In the genomic region with DNA sequence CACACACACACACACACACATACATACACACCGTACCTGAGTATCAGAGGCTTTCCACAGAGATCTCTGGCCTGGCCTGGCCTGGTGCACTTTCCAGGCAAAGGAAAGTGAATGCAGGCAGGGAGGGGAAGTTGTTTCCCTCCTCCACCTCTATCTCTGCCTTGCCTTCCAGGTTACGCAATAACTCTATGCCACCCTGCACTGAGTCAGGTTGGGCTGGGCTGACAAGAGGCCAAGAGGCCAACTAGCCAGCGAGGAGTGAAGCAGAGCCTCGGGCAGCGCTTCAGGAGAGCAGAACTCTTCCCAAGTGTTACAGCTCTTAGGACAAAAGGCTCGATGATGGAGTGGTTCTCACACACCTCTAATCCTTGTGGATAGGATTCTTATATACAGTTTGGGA, we compare ENCODE assay signal across 16 mouse cellular contexts.
DNase-seq lines count a peak whose midpoint lies in the region; TF ChIP-seq lines count a peak whose summit lies in the region.
"Had no signal": no experiment of that assay in that cellular context is flagged by ENCODE, and none has a peak within 500 bp of the region (broad histone marks: within the 10 kb centered on the region; RNA-seq: fewer than 3 reads in every experiment).

No protein-coding gene starts in this region.

- no peaks in the 10 kb centered on the region for H3K79me2 ChIP-seq in myocyte (ENCODE audit: control insufficient read depth, insufficient read depth)

- no peaks in the 10 kb centered on the region for H3K36me3 ChIP-seq in kidney, adult 2 months (ENCODE audit: control insufficient read depth, insufficient read depth, low read length)
- H3K36me3 ChIP-seq in myocyte (ENCODE audit: control insufficient read depth, insufficient read depth): no peaks in the 10 kb centered on the region
- H3K36me3 ChIP-seq: embryonic facial prominence, embryonic 10.5 days; hindbrain, embryonic 13.5 days had no signal

- H3K27ac ChIP-seq in kidney, adult 2 months (ENCODE audit: insufficient read depth, low read depth, low read length): no peak overlapping the region
- H3K27ac ChIP-seq: embryonic facial prominence, embryonic 10.5 days; hindbrain, embryonic 13.5 days; layer of hippocampus, adult 2 months had no signal

- no peak overlapping the region for H3K4me3 ChIP-seq in kidney, adult 2 months (ENCODE audit: insufficient read depth, low read depth, low read length)
- H3K4me3 ChIP-seq in myocyte: no peak overlapping the region
- H3K4me3 ChIP-seq: embryonic facial prominence, embryonic 10.5 days; hindbrain, embryonic 13.5 days; layer of hippocampus, adult 2 months had no signal

- peak; percentile 45 for DNase-seq in kidney, adult 2 months
- no peak for DNase-seq in kidney, postnatal 10 days
- peak; percentile 1 to 24 for DNase-seq in urinary bladder, adult 18-20 months (ENCODE audit: low spot score in 2 of 2)
- no peak for DNase-seq in urinary bladder, postnatal 10 days (ENCODE audit: low spot score)
- DNase-seq in adrenal gland, adult 8-10 months: peak; percentile 33
- DNase-seq in lung, postnatal 25 days (ENCODE audit: low spot score): no peak
- DNase-seq: cerebellum, adult 11-12 months; gastrocnemius, postnatal 36 days; left cerebral cortex, postnatal 4 days; lung, adult 2 months; midbrain, embryonic 14.5 days; thymus, postnatal 36 days had no signal

- no peak overlapping the region for H3K4me2 ChIP-seq in myocyte (ENCODE audit: low read depth)
- H3K4me2 ChIP-seq: hindbrain, embryonic 13.5 days had no signal

- H3K4me1 ChIP-seq in kidney, adult 2 months (ENCODE audit: control insufficient read depth, insufficient read depth, low read length): no peaks in the 10 kb centered on the region
- H3K4me1 ChIP-seq: embryonic facial prominence, embryonic 10.5 days; hindbrain, embryonic 13.5 days had no signal

- TF ChIP-seq CTCF in kidney, adult 2 months (conservative IDR thresholded peaks at IDR 0.05; ENCODE audit: insufficient read depth, insufficient read length, low read depth, low read length): no peak

- no peaks in the 10 kb centered on the region for H3K27me3 ChIP-seq in kidney, adult 2 months (replicated peaks; ENCODE audit: control insufficient read depth, insufficient read depth, low read length)
- H3K27me3 ChIP-seq in myocyte (ENCODE audit: control insufficient read depth, insufficient read depth, insufficient read length): no peaks in the 10 kb centered on the region
- H3K27me3 ChIP-seq: hindbrain, embryonic 13.5 days had no signal

- no peak overlapping the region for H3ac ChIP-seq in myocyte (ENCODE audit: control insufficient read depth, insufficient read length)

- WGBS in kidney, adult 2 months: 48% methylated on average over 6 of the region's 6 CpGs

- no peak for TF ChIP-seq POLR2A in kidney, adult 2 months (IDR thresholded peaks at IDR 0.05; ENCODE audit: low read depth, low read length)
- no peak for TF ChIP-seq POLR2A in myocyte (IDR thresholded peaks at IDR 0.05; ENCODE audit: insufficient read length, low read depth)

TF ChIP-seq in myocyte, 11 proteins besides CTCF, POLR2A, EP300 and RAD21:
- no peak for TF ChIP-seq TCF3 (IDR thresholded peaks at IDR 0.05; ENCODE audit: insufficient read length, low read depth)
- TF ChIP-seq POLR2AphosphoS2 (IDR thresholded peaks at IDR 0.05; ENCODE audit: insufficient read length, low read depth): no peak
- no peak for TF ChIP-seq MAX (IDR thresholded peaks at IDR 0.05; ENCODE audit: low read depth)
- peak; percentile 57 for TF ChIP-seq CEBPB (IDR thresholded peaks at IDR 0.05; ENCODE audit: insufficient read depth, poor library complexity, severe bottlenecking)
- TF ChIP-seq MYOD1 (IDR thresholded peaks at IDR 0.05; ENCODE audit: control insufficient read depth in 1 of 3, insufficient read length in 2 of 3, low read depth in 2 of 3): no peak
- no peak for TF ChIP-seq SRF (IDR thresholded peaks at IDR 0.05; ENCODE audit: control insufficient read depth, insufficient read length, low read depth)
- no peak for TF ChIP-seq USF1 (IDR thresholded peaks at IDR 0.05; ENCODE audit: low read depth)
- TF ChIP-seq MYOG (IDR thresholded peaks at IDR 0.05; ENCODE audit: control insufficient read depth in 1 of 3, insufficient read depth in 1 of 3, insufficient read length in 2 of 3, low read depth in 2 of 3): no peak
TF ChIP-seq in myocyte: peak in this region for 1.

Comparison
In these comparisons a context has a peak if more than half of its experiments do, and no peak if none do; other contexts are left out.
1. DNase-seq: peak in kidney, adult 2 months (single experiment), urinary bladder, adult 18-20 months (2 of 2) and adrenal gland, adult 8-10 months (single experiment); none in kidney, postnatal 10 days (single experiment), urinary bladder, postnatal 10 days (single experiment) and lung, postnatal 25 days (single experiment).